Mouse (Mus musculus) thymus, postnatal 10 days (tissue): ENCODE measurements around the gene Wdfy3.
"Not testable (repeated sequence)": the region's sequence is repeated elsewhere in the genome, so short reads cannot be mapped to it uniquely, and the experiment has no call there.

Experiments
- DNase-seq, 2 experiments: peaks; one replicate each; pipeline ENCODE4 v3.0.0; 2021; ENCODE audit warnings: low spot score in 2 of 2

The Wdfy3 gene

GRCm38 (mm10) chr5:102001026-102001425 lies 68.7 kb downstream of the Wdfy3 start:
- DNase-seq, result no peak

GRCm38 (mm10) chr5:101998971-101999370 lies 70.8 kb downstream of the Wdfy3 start:
- no peak for DNase-seq

GRCm38 (mm10) chr5:101996036-101996735 lies 73.5 kb downstream of the Wdfy3 start:
- no peak for DNase-seq

- no peak for DNase-seq
Measured at GRCm38 (mm10) chr5:101995451-101995995, 74.2 kb downstream of the Wdfy3 start.

- DNase-seq, result no peak
Measured at GRCm38 (mm10) chr5:101993996-101994395, 75.7 kb downstream of the Wdfy3 start.

- no peak for DNase-seq
Measured at GRCm38 (mm10) chr5:101992969-101993670, 76.6 kb downstream of the Wdfy3 start.

- no peak for DNase-seq
Measured at GRCm38 (mm10) chr5:101990298-101990845, 79.3 kb downstream of the Wdfy3 start.

- no peak for DNase-seq
Measured at GRCm38 (mm10) chr5:101988476-101988875, 81.2 kb downstream of the Wdfy3 start.

- DNase-seq, result no peak
Measured at GRCm38 (mm10) chr5:101986694-101987093, 83.0 kb downstream of the Wdfy3 start.

- no peak for DNase-seq
Measured at GRCm38 (mm10) chr5:101982239-101982638, 87.5 kb downstream of the Wdfy3 start.

- no peak for DNase-seq
Measured at GRCm38 (mm10) chr5:101979594-101979993, 90.1 kb downstream of the Wdfy3 start.

GRCm38 (mm10) chr5:101972594-101972993 lies 97.1 kb downstream of the Wdfy3 start:
- DNase-seq, result not testable (repeated sequence)

GRCm38 (mm10) chr5:101968153-101968851 lies 101.4 kb downstream of the Wdfy3 start:
- no peak for DNase-seq

- DNase-seq, result no peak
Measured at GRCm38 (mm10) chr5:101967832-101968152, 101.9 kb downstream of the Wdfy3 start.

GRCm38 (mm10) chr5:101962824-101963223 lies 106.9 kb downstream of the Wdfy3 start:
- no peak for DNase-seq

GRCm38 (mm10) chr5:101959369-101959768 lies 110.4 kb downstream of the Wdfy3 start:
- no peak for DNase-seq

- no peak for DNase-seq
Measured at GRCm38 (mm10) chr5:101958941-101959340, 110.8 kb downstream of the Wdfy3 start.

- no peak for DNase-seq
Measured at GRCm38 (mm10) chr5:101957419-101957818, 112.3 kb downstream of the Wdfy3 start.

- no peak for DNase-seq
Measured at GRCm38 (mm10) chr5:101954393-101955340, 115.1 kb downstream of the Wdfy3 start.

GRCm38 (mm10) chr5:101951918-101952317 lies 117.8 kb downstream of the Wdfy3 start:
- no peak for DNase-seq

- no peak for DNase-seq
Measured at GRCm38 (mm10) chr5:101949323-101949722, 120.4 kb downstream of the Wdfy3 start.
